Mouse (Mus musculus) heart, postnatal 0 days (tissue): ENCODE results near the gene Rbfox1. TPM values are rescaled to one million over a fixed set of nuclear protein-coding genes. Genes with fewer than 3 reads are reported as not detected.

Source experiments
- ATAC-seq: fragments of 200-750 bp; cut with Nextera tagmentation; 2 replicates; pipeline ENCODE4 v1.8.0; 2017; ENCODE audit warnings: low read depth, moderate number of reproducible peaks, moderate library complexity; ENCODE audit not compliant: insufficient read depth
- DNase-seq: peaks from one replicate; pipeline ENCODE4 v3.0.0-alpha.2; 2016; ENCODE audit warnings: low spot score
- H3K27ac ChIP-seq: fragments of 300-500 bp; sonication (generic); 2 replicates; pipeline ENCODE4 v1.5.1; 2014; ENCODE audit warnings: low read depth, mild to moderate bottlenecking
- H3K27me3 ChIP-seq: fragments of 300-500 bp; sonication (generic); 2 replicates; pipeline ENCODE4 v1.6.1; 2014; ENCODE audit warnings: low read length, mixed read lengths; ENCODE audit not compliant: control insufficient read depth, insufficient read depth
- H3K36me3 ChIP-seq: fragments of 300-500 bp; sonication (generic); replicated peaks from 2 replicates; pipeline ENCODE4 v1.6.1; 2014; ENCODE audit warnings: low read length, mixed read lengths; ENCODE audit not compliant: control insufficient read depth, insufficient read depth
- H3K4me1 ChIP-seq: fragments of 300-500 bp; sonication (generic); 2 replicates; pipeline ENCODE4 v1.6.1; 2014; ENCODE audit warnings: antibody characterized with exemption; ENCODE audit not compliant: control insufficient read depth, insufficient read depth
- H3K4me2 ChIP-seq: fragments of 300-500 bp; sonication (generic); 2 replicates; pipeline ENCODE4 v1.6.1; 2014; ENCODE audit warnings: low read depth, mild to moderate bottlenecking, low read length, moderate library complexity
- H3K4me3 ChIP-seq: fragments of 300-500 bp; sonication (generic); 2 replicates; pipeline ENCODE4 v1.5.1; 2014; ENCODE audit warnings: low read depth, low read length
- H3K9ac ChIP-seq: fragments of 300-500 bp; sonication (generic); replicated peaks from 2 replicates; pipeline ENCODE4 v1.6.1; 2014; ENCODE audit warnings: low read depth, low read length, mixed read lengths
- H3K9me3 ChIP-seq: fragments of 300-500 bp; sonication (generic); replicated peaks from 2 replicates; pipeline ENCODE4 v1.6.1; 2016; ENCODE audit warnings: low read length; ENCODE audit not compliant: control insufficient read depth
- CTCF ChIP-seq: IDR thresholded peaks from 2 replicates; pipeline ENCODE4 v1.5.1; 2016; ENCODE audit warnings: antibody characterized with exemption, control low read depth, low read depth
- EP300 ChIP-seq: IDR thresholded peaks from 2 replicates; pipeline ENCODE4 v1.6.1; 2016; ENCODE audit warnings: antibody characterized with exemption, low read depth
- WGBS: fragments of 180-500 bp; shearing (Covaris S2); extraction: QIAGEN DNeasy Blood & Tissue Kit; methylation state at CpG from one replicate; pipeline ENCODE4 v1.1.7; 2014; 5-methylcytosine and 5-hydroxymethylcytosine counted together
- polyA plus RNA-seq: library from polyadenylated mRNA; unstranded; fragments of >200 nt; fragmentation: Nextera tagmentation; extraction: Ambion mirVana; gene quantifications from 2 replicates; pipeline ENCODE4 v1.2.1, GENCODE M21; 2015
- total RNA-seq: library from RNA; depleted of rRNA; stranded (reverse); fragments of >200 nt; gene quantifications from 2 replicates; pipeline ENCODE4 v1.2.3, GENCODE M21; 2014; ENCODE audit warnings: low replicate concordance

Rbfox1 gene
- total and polyA plus RNA-seq, 2 experiments from 2014 or later = 6.0 to 15.3 TPM

DNA sequence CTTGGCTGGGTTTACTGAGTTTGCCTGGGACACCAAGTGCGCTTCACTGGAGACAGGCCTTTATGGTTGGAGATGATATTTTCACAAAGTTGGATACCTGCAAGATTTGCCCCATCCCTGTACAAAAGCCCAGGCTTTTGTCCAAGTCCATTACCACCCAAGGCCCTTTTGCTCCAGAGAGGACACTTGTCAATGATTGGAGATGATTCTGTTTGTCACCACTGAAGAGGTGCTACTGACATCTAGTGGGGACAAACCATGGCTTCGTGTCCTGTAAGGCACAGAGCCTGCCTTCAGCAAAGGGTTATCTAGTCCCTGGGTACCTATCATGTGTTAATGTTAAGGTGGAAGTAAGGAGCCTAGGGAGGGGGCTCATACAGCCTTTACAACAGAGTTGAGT, 551.3 kb downstream of the Rbfox1 start:
- 49% methylated on average over 2 of the region's 2 CpGs for WGBS
- TF ChIP-seq CTCF (peak; percentile 38), EP300 (no peak)
- no peaks in the 10 kb centered on the region for H3K9me3 ChIP-seq
- H3K4me3 ChIP-seq = no peak overlapping the region
- H3K36me3 ChIP-seq = no peaks in the 10 kb centered on the region
- no peak overlapping the region for H3K9ac ChIP-seq
- DNase-seq = no peak
- no peak overlapping the region for H3K4me2 ChIP-seq
- H3K4me1 ChIP-seq = no peaks in the 10 kb centered on the region
- ATAC-seq = no peak
- no peak overlapping the region for H3K27ac ChIP-seq
- no peaks in the 10 kb centered on the region for H3K27me3 ChIP-seq

- no peaks in the 10 kb centered on the region for H3K9me3 ChIP-seq
- H3K4me1 ChIP-seq = peaks cover 6% of the 10 kb centered on the region; the same call in 1 of the 2 replicates
These were observed 563.1 kb downstream of the Rbfox1 start for GRCm38 (mm10) chr16:6448250-6448649.

DNA sequence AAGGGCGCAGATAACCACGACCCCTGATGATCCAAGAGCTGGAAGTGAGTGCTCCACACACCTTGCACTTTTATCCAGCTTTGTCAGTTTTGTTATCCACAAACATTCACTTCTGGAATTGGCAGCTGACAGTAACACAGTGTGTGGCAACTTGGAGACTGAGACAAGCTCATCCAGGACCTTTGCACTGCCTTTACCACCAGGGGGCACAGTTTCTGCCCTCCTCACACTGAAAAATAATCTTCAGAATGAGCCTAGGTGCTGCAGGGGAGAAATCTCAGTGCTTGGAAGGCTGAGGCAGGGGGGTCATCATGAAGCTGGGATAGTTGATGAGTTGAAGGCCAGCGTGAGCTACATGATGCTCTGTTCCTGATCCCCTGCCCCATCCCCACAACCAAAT, 570.2 kb downstream of the Rbfox1 start:
- H3K9me3 ChIP-seq = no peaks in the 10 kb centered on the region
- ATAC-seq (no peak), DNase-seq (no peak)
- no peaks in the 10 kb centered on the region for H3K36me3 ChIP-seq
- 62% methylated on average over 3 of the region's 3 CpGs for WGBS
- H3K27me3 ChIP-seq = no peaks in the 10 kb centered on the region
- peak; percentile 28; the same call in 1 of the 2 replicates for TF ChIP-seq CTCF
- TF ChIP-seq EP300 = no peak
- H3K4me2 ChIP-seq = no peak overlapping the region
- H3K27ac ChIP-seq = no peak overlapping the region
- H3K4me3 ChIP-seq = no peak overlapping the region
- no peak overlapping the region for H3K9ac ChIP-seq
- no peaks in the 10 kb centered on the region for H3K4me1 ChIP-seq

More at GRCm38 (mm10) chr16:6448250-6448649, 563.1 kb downstream of the Rbfox1 start:
- Histone ChIP-seq H3K4me2 (peak overlapping the region; percentile 23), H3K4me3 (no peak overlapping the region), H3K9ac (no peak overlapping the region), H3K27ac (no peak overlapping the region), H3K27me3 (no peaks in the 10 kb centered on the region), H3K36me3 (no peaks in the 10 kb centered on the region)
- WGBS = 7% methylated on average over 5 of the region's 5 CpGs
- DNase-seq (peak; percentile 13), ATAC-seq (peak; percentile 57; the same call in 1 of the 2 replicates)
- TF ChIP-seq EP300 = no peak
- no peak for TF ChIP-seq CTCF

DNA sequence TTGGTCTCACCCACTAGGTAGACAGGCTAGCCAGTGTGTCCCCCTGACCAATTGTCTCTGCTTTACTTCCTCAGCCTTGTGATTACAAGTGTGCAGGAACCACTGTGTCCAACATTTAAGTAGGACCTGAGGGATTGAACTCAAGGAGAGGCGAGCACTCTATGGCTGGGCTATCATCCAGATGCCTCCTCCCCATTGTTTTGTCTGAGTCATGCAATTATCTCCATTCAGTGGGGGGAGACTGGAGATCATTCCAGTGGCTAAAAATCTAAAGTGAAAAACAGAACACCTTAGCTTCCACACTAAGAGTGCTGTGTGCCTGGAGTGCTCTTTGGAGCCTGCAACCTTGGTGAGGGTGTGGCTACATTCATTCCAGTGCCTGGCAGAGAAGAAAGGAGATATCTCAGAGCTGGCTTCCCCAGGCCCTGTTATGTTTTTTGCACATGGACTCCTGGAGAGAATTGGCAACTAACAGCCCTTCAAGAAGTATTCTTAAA, 594.0 kb downstream of the Rbfox1 start:
- 33% methylated on average over 1 of the region's 1 CpGs for WGBS
- Histone ChIP-seq H3K9me3 (no peaks in the 10 kb centered on the region), H3K4me2 (no peak overlapping the region), H3K9ac (no peak overlapping the region), H3K36me3 (no peaks in the 10 kb centered on the region), H3K4me1 (no peaks in the 10 kb centered on the region), H3K4me3 (no peak overlapping the region), H3K27me3 (0 out of 2 replicates have a peak, but pooled peaks cover 4% of the 10 kb centered on the region), H3K27ac (no peak overlapping the region)
- TF ChIP-seq CTCF (no peak), EP300 (no peak)
- ATAC-seq (no peak), DNase-seq (no peak)

GRCm38 (mm10) chr16:6479616-6480410, 594.7 kb downstream of the Rbfox1 start:
- ATAC-seq (no peak), DNase-seq (no peak)
- TF ChIP-seq CTCF = no peak
- no peak for TF ChIP-seq EP300
- Histone ChIP-seq H3K4me2 (no peak overlapping the region), H3K4me3 (no peak overlapping the region), H3K27me3 (0 out of 2 replicates have a peak, but pooled peaks cover 4% of the 10 kb centered on the region), H3K27ac (no peak overlapping the region), H3K4me1 (no peaks in the 10 kb centered on the region), H3K9me3 (no peaks in the 10 kb centered on the region), H3K9ac (no peak overlapping the region), H3K36me3 (no peaks in the 10 kb centered on the region)
- WGBS = 28% methylated on average over 3 of the region's 3 CpGs

DNA sequence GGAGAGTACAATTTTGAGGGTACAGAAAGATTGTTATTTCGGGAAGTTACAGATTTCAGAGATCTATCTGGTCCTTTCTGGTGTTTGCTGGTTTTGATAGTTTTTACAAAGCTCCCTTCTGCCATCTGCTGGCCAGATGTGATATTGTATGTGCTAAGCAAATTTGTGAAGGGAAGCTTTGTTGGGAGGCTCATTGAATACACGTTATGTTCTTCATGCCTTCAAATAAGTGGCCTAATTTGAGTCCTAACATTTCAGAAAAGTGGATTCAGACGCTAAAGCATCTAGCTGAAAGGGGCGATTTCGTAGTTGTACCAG, 595.2 kb downstream of the Rbfox1 start:
- Histone ChIP-seq H3K9ac (no peak overlapping the region), H3K4me2 (no peak overlapping the region), H3K27ac (no peak overlapping the region), H3K36me3 (no peaks in the 10 kb centered on the region), H3K9me3 (no peaks in the 10 kb centered on the region), H3K4me3 (no peak overlapping the region), H3K4me1 (no peaks in the 10 kb centered on the region), H3K27me3 (0 out of 2 replicates have a peak, but pooled peaks cover 4% of the 10 kb centered on the region)
- no peak for ATAC-seq
- DNase-seq = peak; percentile 13
- 3% methylated on average over 5 of the region's 5 CpGs for WGBS
- TF ChIP-seq EP300 (no peak), CTCF (peak; percentile 74)
